Mouse (Mus musculus): ENCODE results near the gene Setmar.
A peak's percentile ranks its signal among the peaks of the same experiment; 100 is the strongest.

Setmar gene

DNA sequence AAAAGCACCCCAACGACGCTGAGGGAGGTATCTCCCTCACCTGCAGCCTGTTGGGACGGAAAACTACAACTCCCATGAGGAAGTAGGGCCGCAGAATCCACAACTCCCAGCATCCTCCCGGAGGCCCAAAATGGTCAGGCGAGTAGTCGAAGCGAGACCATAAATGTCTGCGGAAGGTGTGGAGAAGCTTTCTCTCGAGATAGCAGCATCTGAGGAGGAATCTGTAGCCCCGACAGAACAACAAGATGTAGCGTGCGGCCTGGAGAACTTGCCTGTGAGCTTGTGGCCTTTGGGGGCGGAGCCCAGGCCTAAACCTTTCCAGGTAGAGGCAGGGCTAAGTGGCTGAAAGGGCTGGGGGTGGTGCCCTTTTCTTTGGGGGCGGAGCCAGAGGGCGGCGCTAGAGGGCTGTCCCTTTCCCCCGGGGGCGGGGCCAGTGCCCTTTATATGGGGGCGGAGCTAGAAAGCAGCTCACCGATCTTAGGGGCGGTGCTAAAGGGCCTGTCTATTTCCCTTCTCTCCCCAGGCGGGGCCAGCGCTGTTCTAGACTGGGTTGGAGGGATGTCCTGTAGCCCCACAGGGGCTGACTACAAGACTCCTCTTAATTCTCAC lies at the start of gene Setmar:
Gene Setmar, plus strand, starts transcription at position 128 of the 609 bp plus-strand sequence.
- DNase-seq (ENCODE audit: low spot score), result peak; percentile 99

DNA sequence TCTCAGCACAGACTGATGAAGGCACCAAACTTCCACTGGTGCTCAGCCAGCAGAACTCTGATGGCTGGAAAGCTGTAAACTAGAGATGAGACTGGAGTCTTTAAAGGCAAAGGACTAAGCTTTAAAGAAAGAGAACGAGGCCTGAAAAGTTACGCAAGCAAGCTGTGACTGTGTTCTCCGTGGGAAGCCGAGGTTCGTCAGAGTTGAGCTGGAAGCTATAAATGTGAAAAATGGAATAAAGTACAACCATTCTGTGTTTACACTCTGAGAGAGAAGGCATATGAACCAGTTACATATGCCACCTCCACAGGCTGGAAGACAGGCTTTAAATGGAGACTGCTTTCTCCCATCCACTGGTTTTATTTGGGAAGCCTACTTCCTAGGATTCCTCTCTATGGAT lies 43.2 kb upstream of the Setmar start:
- no peak for DNase-seq (ENCODE audit: low spot score)

GRCm38 (mm10) chr6:108055041-108055440 lies 9.8 kb upstream of the Setmar start:
- DNase-seq (ENCODE audit: low spot score), result peak; percentile 61

DNA sequence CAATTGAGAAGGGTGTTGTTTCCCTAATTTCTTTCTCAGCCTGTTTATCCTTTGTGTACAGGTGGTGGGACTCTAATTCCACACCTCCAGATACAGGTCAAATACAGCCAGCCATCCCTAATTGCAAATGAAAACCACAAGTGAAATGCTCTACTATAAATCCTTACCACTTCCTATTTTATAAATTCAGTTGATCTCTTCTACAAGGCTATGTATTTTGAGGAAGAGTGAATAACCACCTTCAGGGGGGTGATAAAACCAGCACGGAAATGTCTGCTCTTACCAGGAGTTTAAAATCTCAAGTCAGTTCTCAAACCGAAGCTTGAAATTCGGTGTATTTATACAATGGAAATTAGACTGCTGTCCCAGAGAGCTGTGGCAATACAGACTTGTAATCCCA lies 8.9 kb upstream of the Setmar start:
- no peak for DNase-seq (ENCODE audit: low spot score)

- DNase-seq (ENCODE audit: low spot score), result peak; percentile 21
Observed at GRCm38 (mm10) chr6:108057353-108057752, 7.5 kb upstream of the Setmar start.

GRCm38 (mm10) chr6:108058066-108058465 lies 6.8 kb upstream of the Setmar start:
- no peak for DNase-seq (ENCODE audit: low spot score)

DNA sequence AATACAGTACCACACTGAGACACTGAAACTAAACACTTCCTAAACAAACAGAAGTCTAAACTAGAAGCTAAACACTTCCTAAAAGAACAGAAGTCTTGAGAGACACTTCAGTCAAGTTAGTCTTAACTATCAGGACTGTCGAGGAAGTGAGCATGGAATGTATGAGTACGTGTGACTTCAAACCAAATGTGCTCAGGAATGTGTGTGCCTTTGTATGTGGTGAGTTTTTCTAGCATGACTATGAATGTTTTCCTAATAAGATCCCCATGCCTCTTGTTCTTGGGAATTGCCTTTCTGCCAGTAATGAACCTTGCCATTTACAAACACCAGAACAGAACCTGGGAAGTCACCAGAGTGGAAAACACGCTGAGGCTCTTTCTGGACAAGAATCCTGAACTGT lies 3.7 kb upstream of the Setmar start:
- DNase-seq (ENCODE audit: low spot score), result no peak

GRCm38 (mm10) chr6:108065583-108065982 lies 738 bp downstream of the Setmar start:
- DNase-seq (ENCODE audit: low spot score), result peak; percentile 90

DNA sequence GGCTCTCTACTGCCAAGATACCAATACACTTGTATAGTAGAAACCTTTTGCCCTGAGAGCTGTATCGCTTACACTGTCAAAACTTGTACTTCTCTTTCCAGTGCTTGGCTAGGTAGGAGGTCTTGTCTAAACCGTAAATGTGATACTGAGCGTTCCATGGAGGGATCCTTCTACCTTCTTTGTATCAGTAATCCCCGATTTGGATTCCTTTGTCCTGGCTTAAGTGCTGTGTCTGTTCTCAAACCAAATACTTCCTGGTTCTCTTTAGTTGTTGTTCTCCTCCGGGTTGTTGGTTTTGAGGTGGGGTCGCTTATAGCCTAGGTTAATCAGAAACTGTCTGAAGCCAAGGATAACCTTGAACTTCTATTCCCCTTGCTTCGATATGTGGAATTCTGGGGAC lies 6.1 kb downstream of the Setmar start:
- DNase-seq (ENCODE audit: low spot score), result no peak

- no peak for DNase-seq (ENCODE audit: low spot score)
Observed at GRCm38 (mm10) chr6:108073071-108073470, 8.2 kb downstream of the Setmar start.

DNA sequence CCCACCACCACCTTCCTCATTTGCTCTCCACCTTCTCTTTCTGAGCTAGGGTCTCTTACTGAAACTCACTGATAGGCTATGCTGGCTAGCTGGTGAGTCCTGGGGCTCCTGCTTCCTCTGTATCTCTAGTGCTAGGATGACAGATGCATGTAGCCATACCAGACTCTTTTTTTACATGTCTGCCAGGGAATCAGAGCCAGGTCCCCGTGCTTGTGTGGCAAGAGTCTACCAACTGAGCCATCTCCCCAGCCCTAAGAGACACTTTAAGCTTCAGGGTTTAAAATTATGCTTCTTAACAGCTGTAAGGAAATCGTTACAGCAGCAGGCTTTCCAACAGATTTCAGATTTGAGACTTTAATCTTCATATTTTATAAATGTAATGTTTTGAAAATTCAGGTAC lies 9.1 kb downstream of the Setmar start:
- no peak for DNase-seq (ENCODE audit: low spot score)

DNA sequence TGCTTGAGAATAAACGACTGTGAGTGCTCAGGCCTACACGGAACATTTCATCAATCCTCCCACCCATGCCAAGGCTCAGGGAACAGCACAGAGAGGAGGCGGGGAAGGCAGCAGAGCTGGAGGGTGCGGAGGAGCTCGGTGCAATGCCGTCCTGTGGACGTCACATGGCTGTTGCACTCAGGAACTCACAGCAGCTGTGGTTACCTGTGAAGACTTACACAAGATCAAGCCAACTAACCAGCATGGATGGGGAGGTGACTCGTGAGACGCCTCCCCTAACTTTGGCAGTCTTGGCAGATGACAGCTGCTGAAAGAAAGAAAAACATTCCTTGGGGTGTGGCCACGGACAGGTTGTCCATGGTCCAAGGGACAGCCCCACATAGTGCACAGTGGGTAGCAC lies 9.8 kb downstream of the Setmar start:
- DNase-seq (ENCODE audit: low spot score), result no peak

GRCm38 (mm10) chr6:108075857-108076256 lies 11.0 kb downstream of the Setmar start:
- no peak for DNase-seq (ENCODE audit: low spot score)

DNA sequence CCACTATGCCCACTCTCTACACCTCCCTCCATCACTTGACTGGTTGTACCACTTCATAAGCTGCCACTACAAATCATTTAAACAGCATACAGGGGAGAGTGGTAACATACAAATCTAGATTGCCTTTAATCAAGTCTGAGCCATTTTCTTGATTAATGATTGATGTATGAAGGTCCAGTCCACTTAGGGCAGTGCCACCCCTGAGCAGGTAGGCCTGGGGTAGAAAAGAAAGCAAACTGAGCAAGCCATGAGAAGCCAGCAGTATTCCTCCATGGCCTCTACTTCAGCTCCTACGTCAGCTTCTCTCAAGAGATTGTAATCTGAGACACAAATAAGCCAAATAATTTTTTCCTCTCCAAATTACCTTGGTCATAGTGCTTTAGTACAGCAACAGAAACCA lies 26.5 kb downstream of the Setmar start:
- no peak for DNase-seq (ENCODE audit: low spot score)

DNA sequence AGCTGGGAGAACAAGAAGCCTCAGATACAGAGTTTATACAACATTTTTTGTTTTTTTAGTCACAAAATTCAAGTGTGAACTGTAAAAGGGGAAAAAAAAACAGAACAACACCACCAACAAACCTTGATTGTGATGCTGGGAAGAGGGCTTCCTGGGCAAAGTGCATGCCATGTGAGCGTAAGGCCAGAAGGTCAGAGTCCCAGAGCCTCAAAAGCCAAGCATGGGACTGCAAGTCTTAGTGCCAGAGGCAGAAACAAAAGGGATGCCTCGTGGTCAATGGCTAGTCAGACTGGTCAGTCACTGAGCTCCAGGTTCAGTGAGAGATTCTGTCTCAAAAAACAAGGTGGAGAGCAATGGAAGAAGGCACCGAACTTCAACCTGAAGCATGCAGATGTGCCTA lies 27.8 kb downstream of the Setmar start:
- DNase-seq (ENCODE audit: low spot score), result no peak

DNA sequence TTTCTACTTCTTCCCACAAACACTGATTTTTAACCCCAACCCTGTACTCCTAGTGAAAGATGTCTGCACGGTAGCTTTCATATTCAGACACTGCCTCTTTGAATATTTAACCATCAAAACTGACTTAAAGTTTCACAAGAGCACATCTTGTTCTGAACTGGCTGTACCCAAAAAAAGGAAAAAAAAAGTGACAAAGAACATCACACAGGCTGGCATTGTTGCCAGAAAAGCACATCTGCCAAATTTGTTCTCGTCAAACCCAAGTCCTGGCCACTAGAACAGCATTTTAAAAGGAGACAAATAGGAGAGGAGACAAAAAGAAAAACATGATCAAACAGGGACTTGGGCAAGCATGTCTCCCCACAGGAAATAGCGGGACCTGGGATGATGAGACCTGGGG lies 28.6 kb downstream of the Setmar start:
- DNase-seq (ENCODE audit: low spot score), result no peak

- no peak for DNase-seq (ENCODE audit: low spot score)
Observed at GRCm38 (mm10) chr6:108095445-108095844, 30.6 kb downstream of the Setmar start.

GRCm38 (mm10) chr6:108098171-108098845 lies 33.5 kb downstream of the Setmar start:
- DNase-seq (ENCODE audit: low spot score), result peak; percentile 66

DNA sequence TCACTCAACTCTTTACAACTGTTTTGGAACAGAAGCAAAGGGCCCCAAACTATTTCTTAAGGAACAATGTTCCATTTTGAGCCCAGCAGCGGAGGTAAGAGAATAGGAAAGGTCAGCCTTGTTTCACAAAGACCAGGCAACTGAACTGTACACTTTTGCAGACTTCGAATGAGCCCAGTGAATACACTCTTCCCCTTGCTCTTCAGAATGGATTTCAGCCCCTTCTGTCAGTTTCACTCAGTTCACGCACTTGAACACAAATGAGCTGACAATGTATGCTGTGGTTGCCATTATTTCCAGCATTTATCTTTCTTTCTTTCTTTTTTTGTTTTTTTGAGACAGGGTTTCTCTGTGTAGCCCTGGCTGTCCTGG lies 34.0 kb downstream of the Setmar start:
- DNase-seq (ENCODE audit: low spot score), result no peak

- no peak for DNase-seq (ENCODE audit: low spot score)
Observed at GRCm38 (mm10) chr6:108101936-108102830, 37.3 kb downstream of the Setmar start.

- no peak for DNase-seq (ENCODE audit: low spot score)
Observed at GRCm38 (mm10) chr6:108107376-108107775, 42.5 kb downstream of the Setmar start.

DNA sequence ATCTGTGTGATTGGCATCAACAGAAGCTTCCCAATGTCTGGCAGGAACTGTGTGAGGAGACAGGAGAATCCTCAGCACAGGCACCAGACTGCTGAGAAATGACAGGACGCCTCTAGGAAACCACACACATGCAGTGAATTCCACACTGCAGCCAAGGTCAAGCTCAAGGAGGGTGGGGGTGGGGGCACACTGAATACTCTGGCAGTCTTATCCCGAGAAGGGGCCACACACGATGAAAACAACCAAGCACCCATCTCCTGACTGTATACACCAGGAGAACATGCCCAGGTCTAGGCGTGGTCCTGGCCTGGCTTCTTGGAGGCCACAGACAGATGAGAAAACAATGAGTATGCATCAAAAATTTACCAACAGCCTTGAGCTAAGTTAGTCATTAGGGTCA lies 45.5 kb downstream of the Setmar start:
- DNase-seq (ENCODE audit: low spot score), result no peak

- DNase-seq (ENCODE audit: low spot score), result no peak
Observed at GRCm38 (mm10) chr6:108111693-108112092, 46.8 kb downstream of the Setmar start.

Measured in testis, postnatal 10 days (tissue).